Mouse (Mus musculus) stomach, postnatal 0 days (tissue): ENCODE measurements around the gene Hoxa9. TPM values are rescaled to one million over a fixed set of nuclear protein-coding genes. Genes with fewer than 3 reads are reported as not detected.

ENCODE experiments used
- ATAC-seq: fragments of 200-750 bp; cut with Nextera tagmentation; 2 replicates; pipeline ENCODE4 v1.8.0; 2017; ENCODE audit not compliant: low FRiP score, low TSS enrichment
- DNase-seq: peaks from one replicate; pipeline ENCODE4 v3.0.0-alpha.2; 2016; ENCODE audit warnings: low spot score
- H3K27ac ChIP-seq: fragments of 300-500 bp; sonication (generic); replicated peaks from 2 replicates; pipeline ENCODE4 v1.5.1; 2014; ENCODE audit warnings: mild to moderate bottlenecking, control low read depth
- H3K27me3 ChIP-seq: fragments of 300-500 bp; sonication (generic); 2 replicates; pipeline ENCODE4 v1.6.1; 2014; ENCODE audit warnings: low read length; ENCODE audit not compliant: control insufficient read depth, insufficient read depth
- H3K36me3 ChIP-seq: fragments of 300-500 bp; sonication (generic); 2 replicates; pipeline ENCODE4 v1.6.1; 2014; ENCODE audit warnings: low read length, mixed read lengths; ENCODE audit not compliant: control insufficient read depth, insufficient read depth
- H3K4me1 ChIP-seq: fragments of 300-500 bp; sonication (generic); replicated peaks from 2 replicates; pipeline ENCODE4 v1.6.1; 2014; ENCODE audit warnings: antibody characterized with exemption; ENCODE audit not compliant: control insufficient read depth, insufficient read depth
- H3K4me2 ChIP-seq: fragments of 300-500 bp; sonication (generic); replicated peaks from 2 replicates; pipeline ENCODE4 v1.6.1; 2014; ENCODE audit warnings: low read depth, mild to moderate bottlenecking, control low read depth, moderate library complexity
- H3K4me3 ChIP-seq: fragments of 300-500 bp; sonication (generic); 2 replicates; pipeline ENCODE4 v1.5.1; 2014; ENCODE audit warnings: low read depth, low read length, control low read depth
- H3K9ac ChIP-seq: fragments of 300-500 bp; sonication (generic); 2 replicates; pipeline ENCODE4 v1.6.1; 2014; ENCODE audit warnings: mild to moderate bottlenecking, low read length, control low read depth, mixed read lengths
- H3K9me3 ChIP-seq: fragments of 300-500 bp; sonication (generic); 2 replicates; pipeline ENCODE4 v1.6.1; 2016; ENCODE audit warnings: low read length; ENCODE audit not compliant: control insufficient read depth
- CTCF ChIP-seq: IDR thresholded peaks from 2 replicates; pipeline ENCODE4 v1.5.1; 2016; ENCODE audit warnings: antibody characterized with exemption, low read depth, mild to moderate bottlenecking, moderate library complexity
- EP300 ChIP-seq: optimal IDR thresholded peaks from 2 replicates; pipeline ENCODE3; 2016; ENCODE audit warnings: antibody characterized with exemption
- WGBS: fragments of 180-500 bp; shearing (Covaris S2); extraction: QIAGEN DNeasy Blood & Tissue Kit; methylation state at CpG from one replicate; pipeline ENCODE4 v1.1.7; 2014; 5-methylcytosine and 5-hydroxymethylcytosine counted together
- polyA plus RNA-seq: library from polyadenylated mRNA; unstranded; fragments of >200 nt; fragmentation: Nextera tagmentation; extraction: Ambion mirVana; gene quantifications from 2 replicates; pipeline ENCODE4 v1.2.1, GENCODE M21; 2015

The Hoxa9 gene
- polyA plus RNA-seq, 1 experiment from 2014 or later: 0.13 TPM

DNA sequence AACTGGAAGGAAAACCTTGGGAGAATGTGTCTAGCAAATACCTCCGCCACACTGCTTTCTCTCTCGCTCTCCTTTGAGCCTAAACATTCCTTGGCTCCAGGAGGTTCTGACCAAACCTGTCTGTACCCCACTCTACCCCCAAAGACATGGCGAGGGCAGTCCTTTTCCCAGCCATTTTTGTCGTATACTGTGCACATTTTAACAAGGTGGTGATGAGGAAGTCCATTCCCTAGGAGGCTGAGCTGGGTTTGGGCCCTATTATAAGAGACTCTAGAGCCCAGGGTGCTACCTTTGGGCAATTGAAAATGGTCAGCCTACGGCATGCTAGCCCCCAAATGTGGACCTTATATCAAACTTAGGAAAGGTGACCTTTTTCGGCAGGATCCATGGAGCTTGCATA, 5.0 kb upstream of the Hoxa9 start:
- H3K36me3 ChIP-seq: no peaks in the 10 kb centered on the region
- no peak for DNase-seq
- H3K27ac ChIP-seq: no peak overlapping the region
- no peaks in the 10 kb centered on the region for H3K9me3 ChIP-seq
- no peak overlapping the region for H3K4me3 ChIP-seq
- no peak overlapping the region for H3K9ac ChIP-seq
- H3K4me2 ChIP-seq: no peak overlapping the region
- WGBS: 20% methylated on average over 6 of the region's 6 CpGs
- no peaks in the 10 kb centered on the region for H3K4me1 ChIP-seq
- ATAC-seq: no peak
- TF ChIP-seq CTCF (no peak), EP300 (no peak)
- H3K27me3 ChIP-seq: peaks cover 55% of the 10 kb centered on the region

DNA sequence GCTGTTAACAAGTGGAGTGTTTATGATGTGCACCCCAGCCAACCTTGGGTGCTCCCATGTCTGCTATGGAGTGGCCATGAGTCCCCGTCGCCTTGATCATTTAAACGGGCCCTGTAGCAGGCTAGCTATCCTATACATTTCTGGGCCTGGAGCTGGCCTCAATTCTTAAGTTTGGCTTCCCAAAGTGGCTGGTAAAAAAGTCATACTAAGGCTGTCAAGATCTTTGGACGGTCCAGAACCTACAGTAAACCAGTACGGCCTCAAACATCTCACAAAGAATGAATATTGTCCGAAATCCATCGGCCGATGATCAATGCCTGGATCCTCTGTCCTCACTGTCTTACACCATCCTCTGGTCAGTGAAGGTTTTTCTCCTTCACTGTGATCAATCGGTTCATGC, 4.4 kb upstream of the Hoxa9 start:
- no peak overlapping the region for H3K9ac ChIP-seq
- no peaks in the 10 kb centered on the region for H3K9me3 ChIP-seq
- H3K4me1 ChIP-seq: no peaks in the 10 kb centered on the region
- no peak overlapping the region for H3K4me2 ChIP-seq
- H3K27me3 ChIP-seq: peaks cover 54% of the 10 kb centered on the region
- no peak for TF ChIP-seq EP300
- no peak for TF ChIP-seq CTCF
- H3K4me3 ChIP-seq: no peak overlapping the region
- 32% methylated on average over 9 of the region's 9 CpGs for WGBS
- no peak for DNase-seq
- no peak for ATAC-seq
- H3K36me3 ChIP-seq: no peaks in the 10 kb centered on the region
- no peak overlapping the region for H3K27ac ChIP-seq

- Histone ChIP-seq H3K4me1 (no peaks in the 10 kb centered on the region), H3K36me3 (no peaks in the 10 kb centered on the region), H3K4me3 (no peak overlapping the region), H3K9ac (no peak overlapping the region), H3K4me2 (no peak overlapping the region), H3K27me3 (peaks cover 51% of the 10 kb centered on the region), H3K27ac (no peak overlapping the region), H3K9me3 (no peaks in the 10 kb centered on the region)
- no peak for ATAC-seq
- TF ChIP-seq CTCF (no peak), EP300 (no peak)
- DNase-seq: no peak
- WGBS: 2% methylated on average over 55 of the region's 68 CpGs
Measured at GRCm38 (mm10) chr6:52234428-52235140, 3.7 kb upstream of the Hoxa9 start.

DNA sequence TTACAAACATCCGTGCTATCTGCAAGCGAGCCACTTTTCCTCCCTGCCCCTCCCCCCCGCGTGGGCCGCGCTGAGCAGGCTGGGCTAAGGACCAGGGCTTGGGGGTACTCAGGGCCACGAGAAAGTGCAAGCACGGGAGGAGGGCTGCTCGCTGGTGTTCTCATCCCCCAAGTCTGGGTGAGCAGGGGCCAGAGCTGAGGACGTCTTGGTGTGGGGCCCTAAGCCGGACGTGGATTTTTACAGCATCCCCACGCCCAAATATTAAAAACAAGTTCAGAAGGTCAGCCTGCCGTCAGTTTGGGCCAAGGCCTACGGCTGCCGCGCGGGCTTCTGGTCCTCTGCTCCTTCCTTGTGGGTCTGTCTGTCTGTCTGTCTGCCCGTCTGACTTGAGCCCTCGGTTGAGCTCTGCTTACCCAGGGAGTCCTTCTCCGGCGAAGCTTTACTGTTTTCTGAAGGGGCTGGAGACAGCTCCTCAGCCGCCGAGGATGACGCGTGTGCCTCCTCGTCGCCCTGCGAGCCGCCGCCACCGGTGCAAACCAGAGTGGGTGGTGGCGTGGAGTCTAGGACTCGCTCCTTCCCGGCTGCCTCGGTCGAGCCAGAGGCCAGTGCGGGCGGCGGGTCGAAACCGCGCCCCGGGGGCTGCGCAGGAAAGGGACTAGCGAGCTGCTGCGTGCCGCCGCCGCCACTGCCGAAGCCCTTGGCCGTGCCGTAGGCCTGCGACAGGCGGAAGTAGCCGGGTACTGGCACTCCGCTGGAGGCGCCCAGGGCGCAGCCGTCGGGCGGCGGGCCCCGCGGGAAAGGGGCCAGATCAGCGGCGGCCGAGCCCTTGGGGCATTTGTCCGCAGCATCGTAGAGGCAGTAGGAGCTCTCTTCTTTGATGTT, 2.9 kb upstream of the Hoxa9 start:
- Histone ChIP-seq H3K4me1 (no peaks in the 10 kb centered on the region), H3K4me2 (no peak overlapping the region), H3K36me3 (no peaks in the 10 kb centered on the region), H3K9ac (no peak overlapping the region), H3K9me3 (no peaks in the 10 kb centered on the region), H3K4me3 (no peak overlapping the region), H3K27ac (no peak overlapping the region), H3K27me3 (peaks cover 50% of the 10 kb centered on the region)
- no peak for DNase-seq
- WGBS: under 1% methylated on average over 70 of the region's 70 CpGs
- TF ChIP-seq CTCF: no peak
- TF ChIP-seq EP300: no peak
- ATAC-seq: peak; percentile 35

DNA sequence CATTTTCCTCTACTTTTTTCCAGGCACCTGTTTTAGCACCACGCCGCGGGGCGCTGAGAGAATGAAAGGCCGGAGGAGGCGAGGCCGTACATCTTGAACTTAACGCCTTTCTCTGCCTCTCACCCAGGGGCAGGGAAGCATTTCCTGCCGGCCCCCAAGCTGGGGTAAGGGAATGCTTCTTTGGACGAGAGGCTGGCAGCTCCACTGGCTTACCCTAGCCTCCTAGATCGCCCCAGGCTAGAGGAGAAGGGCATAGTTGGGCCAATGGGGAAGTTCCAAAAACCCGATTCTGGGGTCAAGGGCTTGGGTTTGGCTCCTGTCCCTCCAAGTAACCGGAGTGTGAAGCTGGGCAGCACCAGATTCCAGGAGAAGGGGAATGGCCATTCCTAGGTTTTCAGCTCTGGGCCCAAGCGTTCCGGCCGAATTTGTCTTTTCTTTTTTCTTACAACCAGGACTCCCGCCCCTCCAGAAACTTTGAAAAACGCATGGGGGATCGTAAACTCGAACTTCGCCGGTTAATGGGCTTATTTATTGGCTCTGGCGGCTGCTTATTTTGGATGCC, 2.2 kb upstream of the Hoxa9 start:
- Histone ChIP-seq H3K27me3 (peaks cover 54% of the 10 kb centered on the region), H3K4me2 (no peak overlapping the region), H3K36me3 (no peaks in the 10 kb centered on the region), H3K9me3 (no peaks in the 10 kb centered on the region), H3K9ac (no peak overlapping the region), H3K27ac (no peak overlapping the region), H3K4me1 (no peaks in the 10 kb centered on the region), H3K4me3 (no peak overlapping the region; the same call in 1 of the 2 replicates)
- no peak for DNase-seq
- WGBS: 3% methylated on average over 23 of the region's 23 CpGs
- TF ChIP-seq CTCF (no peak), EP300 (no peak)
- no peak for ATAC-seq
